Mouse (Mus musculus) CD4-positive, CD25-positive, alpha-beta regulatory T cell, adult 4 months (primary cell): ENCODE data around the gene Gtf2ird1. TPM values are rescaled to one million over a fixed set of nuclear protein-coding genes. Genes with fewer than 3 reads are reported as not detected.
"Not testable (repeated sequence)": the region's sequence is repeated elsewhere in the genome, so short reads cannot be mapped to it uniquely, and the experiment has no call there.

Experiments used
- ATAC-seq: one replicate; pipeline ENCODE4 v1.8.0; 2017
- polyA plus RNA-seq, 2 experiments: library from polyadenylated mRNA; unstranded; fragments of 100-300 nt; shearing (Covaris generic); gene quantifications; one replicate each; pipeline ENCODE4 v1.2.1; 2017

Gene Gtf2ird1
- polyA plus RNA-seq, result 1 to 10 TPM; 6.0 to 8.0 TPM

GRCm38 (mm10) chr5:134456503-134456962 lies at the start of gene Gtf2ird1:
Gtf2ird1 (minus strand) TSS chr5:134456716.
- peak; percentile 60 for ATAC-seq

GRCm38 (mm10) chr5:134505810-134506292 lies 49.3 kb upstream of the Gtf2ird1 start:
- no peak for ATAC-seq

- ATAC-seq, result no peak
Measured at GRCm38 (mm10) chr5:134502591-134502990, 46.1 kb upstream of the Gtf2ird1 start.

- ATAC-seq, result no peak
Measured at GRCm38 (mm10) chr5:134501453-134501852, 44.9 kb upstream of the Gtf2ird1 start.

GRCm38 (mm10) chr5:134500681-134501080 lies 44.2 kb upstream of the Gtf2ird1 start:
- ATAC-seq, result no peak

GRCm38 (mm10) chr5:134500062-134500461 lies 43.5 kb upstream of the Gtf2ird1 start:
- ATAC-seq, result peak; percentile 49

- ATAC-seq, result no peak
Measured at GRCm38 (mm10) chr5:134497026-134497425, 40.5 kb upstream of the Gtf2ird1 start.

- no peak for ATAC-seq
Measured at GRCm38 (mm10) chr5:134495796-134496195, 39.3 kb upstream of the Gtf2ird1 start.

- peak; percentile 49 for ATAC-seq
Measured at GRCm38 (mm10) chr5:134494142-134494541, 37.6 kb upstream of the Gtf2ird1 start.

- no peak for ATAC-seq
Measured at GRCm38 (mm10) chr5:134492956-134493355, 36.4 kb upstream of the Gtf2ird1 start.

GRCm38 (mm10) chr5:134491712-134492417 lies 35.3 kb upstream of the Gtf2ird1 start:
- ATAC-seq, result peak; percentile 96

- no peak for ATAC-seq
Measured at GRCm38 (mm10) chr5:134491206-134491605, 34.7 kb upstream of the Gtf2ird1 start.

- ATAC-seq, result no peak
Measured at GRCm38 (mm10) chr5:134490465-134490864, 33.9 kb upstream of the Gtf2ird1 start.

- peak; percentile 33 for ATAC-seq
Measured at GRCm38 (mm10) chr5:134489583-134489982, 33.1 kb upstream of the Gtf2ird1 start.

GRCm38 (mm10) chr5:134488596-134488995 lies 32.1 kb upstream of the Gtf2ird1 start:
- ATAC-seq, result no peak

GRCm38 (mm10) chr5:134488042-134488441 lies 31.5 kb upstream of the Gtf2ird1 start:
- ATAC-seq, result no peak

- peak; percentile 77 for ATAC-seq
Measured at GRCm38 (mm10) chr5:134485900-134486665, 29.6 kb upstream of the Gtf2ird1 start.

GRCm38 (mm10) chr5:134485183-134485730 lies 28.7 kb upstream of the Gtf2ird1 start:
- no peak for ATAC-seq

GRCm38 (mm10) chr5:134483291-134483690 lies 26.8 kb upstream of the Gtf2ird1 start:
- no peak for ATAC-seq

- peak; percentile 52 for ATAC-seq
Measured at GRCm38 (mm10) chr5:134482331-134482730, 25.8 kb upstream of the Gtf2ird1 start.

- ATAC-seq, result not testable (repeated sequence)
Measured at GRCm38 (mm10) chr5:134478886-134479285, 22.4 kb upstream of the Gtf2ird1 start.

GRCm38 (mm10) chr5:134475686-134476085 lies 19.2 kb upstream of the Gtf2ird1 start:
- ATAC-seq, result not testable (repeated sequence)

- no peak for ATAC-seq
Measured at GRCm38 (mm10) chr5:134475006-134475605, 18.6 kb upstream of the Gtf2ird1 start.
